Mouse (Mus musculus) erythroblast, embryonic 14.5 days (primary cell): ENCODE measurements around the gene Tnpo2. TPM values are rescaled to one million over a fixed set of nuclear protein-coding genes. Genes with fewer than 3 reads are reported as not detected.
"Not testable (repeated sequence)": the region's sequence is repeated elsewhere in the genome, so short reads cannot be mapped to it uniquely, and the experiment has no call there.

Experiments
- H3K27me3 ChIP-seq: 2 replicates; pipeline ENCODE4 v1.6.1; 2012; ENCODE audit warnings: inconsistent platforms; ENCODE audit not compliant: control insufficient read depth
- H3K36me3 ChIP-seq: 2 replicates; pipeline ENCODE4 v1.6.1; 2012; ENCODE audit warnings: mild to moderate bottlenecking, inconsistent platforms; ENCODE audit not compliant: control insufficient read depth
- H3K4me1 ChIP-seq: 2 replicates; pipeline ENCODE4 v1.6.1; 2012; ENCODE audit warnings: inconsistent platforms; ENCODE audit not compliant: control insufficient read depth
- H3K4me3 ChIP-seq: replicated peaks from 2 replicates; pipeline ENCODE3; 2012; ENCODE audit warnings: moderate library complexity, mild to moderate bottlenecking, inconsistent platforms
- H3K9me3 ChIP-seq: 2 replicates; pipeline ENCODE4 v1.6.1; 2012; ENCODE audit warnings: low read length, inconsistent platforms, mixed read lengths; ENCODE audit not compliant: control insufficient read depth
- GATA1 ChIP-seq: IDR thresholded peaks from 2 replicates; pipeline ENCODE4 v1.6.1; 2012; ENCODE audit warnings: low read length, inconsistent platforms, mixed read lengths
- TAL1 ChIP-seq: IDR thresholded peaks from 3 replicates; pipeline ENCODE4 v1.6.1; 2012; ENCODE audit warnings: low read length, inconsistent platforms, mixed read lengths
- polyA plus RNA-seq: library from polyadenylated mRNA; stranded (reverse); fragments of >175 nt; gene quantifications from 2 replicates; pipeline ENCODE4 v1.2.3, GENCODE M21; 2012

The Tnpo2 gene
- polyA plus RNA-seq, 1 experiment: 1.7 TPM

DNA sequence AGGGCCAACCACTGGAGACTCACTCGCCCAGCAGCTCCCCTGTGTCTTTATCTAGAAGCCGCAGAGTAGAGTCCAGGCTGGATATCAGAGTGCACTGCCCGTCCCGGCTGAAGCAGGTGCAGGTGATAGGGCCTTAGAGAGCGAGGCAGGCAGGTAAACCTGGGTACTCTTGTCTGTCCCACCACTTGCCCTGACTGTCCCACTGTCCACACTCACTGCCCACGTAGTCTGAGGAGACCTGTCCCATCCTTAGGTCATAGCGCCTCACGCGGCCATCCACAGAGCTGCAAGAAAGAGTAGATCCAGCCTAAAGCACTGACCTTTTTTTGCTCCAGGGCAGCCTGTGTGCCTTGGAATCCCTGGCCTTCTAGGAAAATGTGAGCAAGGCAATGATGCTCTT is 39.3 kb downstream of the Tnpo2 start:
- Histone ChIP-seq H3K36me3 (peaks cover 60% of the 10 kb centered on the region), H3K4me1 (peaks cover 73% of the 10 kb centered on the region), H3K9me3 (no peaks in the 10 kb centered on the region), H3K27me3 (no peaks in the 10 kb centered on the region), H3K4me3 (peak overlapping the region; percentile 31)
- TF ChIP-seq GATA1 (peak; percentile 32; the same call in 1 of the 2 replicates), TAL1 (peak; percentile 68)

DNA sequence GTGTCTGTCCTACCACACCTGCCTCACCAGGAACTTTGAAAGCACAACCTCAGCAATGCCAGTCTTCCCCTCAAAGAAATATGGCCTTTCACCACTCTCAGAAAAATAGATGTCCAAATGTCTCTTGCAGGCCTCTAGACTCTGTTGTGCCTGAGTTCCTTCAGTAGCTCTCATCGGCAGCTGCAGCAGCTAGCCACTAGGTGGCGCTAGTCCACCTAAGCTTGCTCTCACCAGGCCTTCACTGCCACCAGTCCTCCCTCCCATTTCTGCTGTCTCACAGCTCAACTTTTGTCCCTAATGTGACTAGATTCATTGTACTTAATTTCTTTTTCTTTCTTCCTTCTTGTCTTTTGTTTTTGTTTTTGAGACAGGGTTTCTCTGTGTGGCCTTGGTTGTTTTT is 40.3 kb downstream of the Tnpo2 start:
- no peak for TF ChIP-seq TAL1
- no peak for TF ChIP-seq GATA1
- Histone ChIP-seq H3K4me3 (no peak overlapping the region), H3K4me1 (peaks cover 76% of the 10 kb centered on the region), H3K27me3 (no peaks in the 10 kb centered on the region), H3K9me3 (no peaks in the 10 kb centered on the region), H3K36me3 (peaks cover 60% of the 10 kb centered on the region)

DNA sequence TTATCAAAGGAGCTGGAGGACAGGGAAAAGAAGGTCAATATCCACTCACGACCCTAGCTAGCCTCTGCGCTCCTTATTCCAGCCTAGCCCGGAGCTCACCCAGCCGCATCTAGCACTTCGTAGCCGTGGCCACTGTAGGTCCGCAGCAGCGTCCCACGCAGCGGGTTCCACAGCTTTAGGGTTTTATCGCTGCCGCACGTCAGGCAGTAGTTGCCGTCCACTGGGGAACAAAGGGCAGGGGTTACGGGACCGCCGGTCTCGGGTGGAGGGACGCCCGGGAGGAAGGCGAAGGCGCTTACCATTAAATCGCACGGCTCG is 43.5 kb downstream of the Tnpo2 start:
- Histone ChIP-seq H3K4me3 (peak overlapping the region; percentile 85), H3K9me3 (no peaks in the 10 kb centered on the region), H3K4me1 (peaks cover 75% of the 10 kb centered on the region), H3K36me3 (peaks cover 40% of the 10 kb centered on the region), H3K27me3 (no peaks in the 10 kb centered on the region)
- TF ChIP-seq GATA1 (no peak), TAL1 (no peak)

DNA sequence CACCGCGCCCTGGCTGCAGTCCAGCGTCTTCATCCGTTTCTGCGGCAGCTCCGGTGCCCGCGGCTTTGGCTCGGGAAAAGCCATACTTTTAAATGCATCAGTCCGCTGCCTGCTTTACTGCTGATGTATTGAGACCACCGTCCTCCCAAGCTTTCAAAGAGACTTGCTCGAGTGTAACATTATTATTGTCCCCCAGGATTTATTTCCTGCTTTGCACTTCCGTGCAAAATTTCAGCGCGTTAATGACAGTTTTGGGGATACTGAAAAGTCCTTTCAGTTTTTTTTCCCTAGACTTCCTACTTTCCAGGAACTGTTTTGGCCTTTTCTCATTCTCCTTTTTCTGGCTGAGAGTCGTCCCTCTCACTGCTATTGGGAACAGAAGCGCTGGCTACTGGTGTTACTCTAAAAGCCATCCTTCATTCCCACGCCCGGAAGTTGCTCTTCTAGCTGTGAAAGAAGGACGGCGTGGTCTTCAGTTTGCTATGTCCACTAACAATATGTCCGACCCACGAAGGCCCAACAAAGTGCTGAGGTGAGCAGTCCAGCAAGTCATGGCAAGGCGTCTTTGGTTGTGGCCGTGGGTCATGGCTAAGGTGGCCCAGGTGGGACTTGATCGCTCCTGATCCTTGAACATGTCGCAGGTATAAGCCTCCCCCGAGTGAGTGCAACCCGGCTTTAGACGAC is 44.0 kb downstream of the Tnpo2 start, which contains the start of gene Wdr83os:
Gene Wdr83os (plus strand): TSS at position 209 of the 684 bp plus-strand sequence.
- Histone ChIP-seq H3K4me3 (peak within 1 kb of the TSS; percentile 85), H3K4me1 (peaks cover 72% of the 10 kb centered on the region), H3K9me3 (no peaks in the 10 kb centered on the region), H3K27me3 (no peaks in the 10 kb centered on the region), H3K36me3 (peaks cover 40% of the 10 kb centered on the region)
- no peak for TF ChIP-seq GATA1
- no peak for TF ChIP-seq TAL1

DNA sequence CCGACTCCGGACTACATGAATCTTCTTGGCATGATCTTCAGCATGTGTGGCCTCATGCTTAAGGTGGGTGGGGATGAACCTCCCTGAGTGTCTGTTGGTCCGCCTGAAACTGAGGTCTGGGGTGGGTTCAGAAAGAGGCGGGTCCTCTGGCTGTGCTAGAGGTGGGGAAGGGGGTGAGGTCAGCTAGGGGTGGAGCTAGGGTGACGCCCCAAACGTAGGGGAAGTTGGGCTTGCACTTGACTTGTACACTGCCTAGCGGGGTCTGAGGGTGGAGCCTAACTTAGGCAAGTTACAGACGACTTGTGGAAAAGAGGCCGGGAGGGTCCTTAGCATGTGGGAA is 44.5 kb downstream of the Tnpo2 start, which contains the start of gene Wdr83:
Gene Wdr83 (minus strand): TSS at position 91 of the 340 bp plus-strand sequence.
- peak within 1 kb of the TSS; percentile 85 for H3K4me3 ChIP-seq
- H3K9me3 ChIP-seq: no peaks in the 10 kb centered on the region
- peaks cover 37% of the 10 kb centered on the region for H3K36me3 ChIP-seq
- no peak for TF ChIP-seq GATA1
- TF ChIP-seq TAL1: no peak
- H3K4me1 ChIP-seq: peaks cover 67% of the 10 kb centered on the region
- H3K27me3 ChIP-seq: no peaks in the 10 kb centered on the region

DNA sequence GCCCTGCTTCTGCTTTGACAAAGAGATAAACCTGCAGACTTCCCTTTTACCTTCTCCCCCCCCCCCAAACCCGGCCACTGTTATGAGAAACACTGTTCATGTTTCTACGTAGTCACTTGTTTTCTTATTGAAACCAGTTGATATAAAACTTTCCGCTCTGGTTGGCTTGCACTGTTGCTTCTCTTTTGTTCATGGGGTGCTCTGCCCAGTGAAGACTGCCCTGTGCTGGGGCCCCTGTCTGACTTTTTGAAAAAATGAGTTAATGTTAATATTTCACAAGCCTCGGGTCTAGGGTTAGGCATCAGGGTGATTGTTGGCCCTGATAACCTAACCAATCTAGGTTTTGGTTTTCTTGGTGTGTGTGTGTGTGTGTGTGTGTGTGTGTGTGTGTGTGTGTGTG is 45.5 kb downstream of the Tnpo2 start:
- peaks cover 58% of the 10 kb centered on the region for H3K4me1 ChIP-seq
- not testable (repeated sequence) for H3K4me3 ChIP-seq, H3K9me3 ChIP-seq, H3K27me3 ChIP-seq
- H3K36me3 ChIP-seq: peaks cover 39% of the 10 kb centered on the region

DNA sequence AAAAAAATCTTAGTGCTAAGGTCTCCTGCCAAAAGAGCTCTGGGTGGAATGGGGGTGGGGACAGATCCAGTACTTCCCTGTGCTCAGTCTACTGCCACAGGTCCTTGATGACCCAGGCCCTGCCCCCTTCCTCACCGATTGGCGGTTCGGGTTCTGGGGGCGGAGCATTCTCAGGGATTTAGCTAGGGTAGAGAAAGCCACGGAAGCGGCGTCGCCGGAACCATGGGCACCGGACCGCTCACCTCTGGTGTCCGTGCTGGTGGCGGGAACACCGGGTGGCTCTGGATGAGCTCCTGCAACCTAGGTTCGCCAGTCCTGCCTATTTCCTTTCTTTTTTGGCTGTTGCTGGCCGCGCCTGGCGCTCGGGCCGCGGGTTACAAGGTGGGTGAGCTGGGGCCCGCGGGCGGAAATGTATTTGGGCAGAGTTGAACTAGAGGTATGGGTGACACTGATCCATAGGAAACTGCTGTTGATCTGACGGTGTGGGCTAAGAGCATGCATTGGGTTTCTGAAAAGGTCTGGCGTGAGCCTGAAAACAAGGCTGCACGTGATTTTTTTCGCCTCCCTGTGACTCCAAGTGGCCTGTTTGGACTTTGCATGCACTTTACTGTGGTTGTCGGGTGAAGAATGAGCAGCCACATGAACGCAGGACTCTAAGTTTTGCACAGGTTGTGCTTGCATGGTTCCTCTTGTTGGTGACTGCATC is 46.5 kb downstream of the Tnpo2 start, which contains the start of gene Man2b1:
Gene Man2b1 (plus strand): TSS at position 163 of the 706 bp plus-strand sequence.
- peaks cover 57% of the 10 kb centered on the region for H3K4me1 ChIP-seq
- TF ChIP-seq TAL1 (no peak), GATA1 (no peak)
- no peaks in the 10 kb centered on the region for H3K9me3 ChIP-seq
- H3K27me3 ChIP-seq: no peaks in the 10 kb centered on the region
- peak within 1 kb of the TSS; percentile 72 for H3K4me3 ChIP-seq
- peaks cover 39% of the 10 kb centered on the region for H3K36me3 ChIP-seq

DNA sequence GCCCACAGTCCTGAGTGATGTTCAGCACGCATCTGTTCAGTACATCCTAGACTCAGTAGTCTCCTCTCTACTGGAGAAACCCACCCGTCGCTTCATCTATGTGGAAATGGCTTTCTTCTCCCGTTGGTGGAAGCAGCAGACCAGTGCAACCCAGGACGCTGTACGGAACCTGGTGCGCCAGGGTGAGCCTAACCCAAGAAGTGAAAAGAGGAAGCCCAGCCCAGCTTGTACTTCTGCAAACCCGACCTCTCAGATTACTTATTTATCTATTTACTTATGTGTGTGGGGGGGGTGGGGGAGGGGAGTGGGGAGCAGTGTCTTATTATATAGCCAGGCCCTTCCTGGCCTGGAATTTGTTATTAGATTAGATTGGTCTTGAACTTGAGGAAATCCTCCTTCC is 47.9 kb downstream of the Tnpo2 start:
- Histone ChIP-seq H3K36me3 (peaks cover 28% of the 10 kb centered on the region), H3K9me3 (no peaks in the 10 kb centered on the region), H3K4me3 (no peak overlapping the region), H3K27me3 (no peaks in the 10 kb centered on the region), H3K4me1 (peaks cover 47% of the 10 kb centered on the region)
- TF ChIP-seq TAL1 (no peak), GATA1 (no peak)

DNA sequence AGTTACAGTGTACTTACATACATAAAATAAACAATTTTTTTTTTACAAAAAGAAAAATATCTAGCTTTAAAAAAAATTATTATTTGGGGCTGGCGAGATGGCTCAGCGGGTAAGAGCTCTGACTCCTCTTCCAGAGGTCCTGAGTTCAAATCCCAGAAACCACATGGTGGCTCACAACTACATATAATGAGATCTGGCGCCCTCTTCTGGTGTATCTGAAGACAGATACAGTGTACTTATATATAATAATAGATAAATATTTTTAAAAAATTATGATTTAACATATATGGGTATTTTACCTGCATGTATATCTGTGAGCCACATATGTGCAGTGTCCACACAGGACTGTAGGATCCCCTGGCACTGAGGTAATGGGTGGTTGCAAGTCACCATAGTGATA is 49.5 kb downstream of the Tnpo2 start:
- no peaks in the 10 kb centered on the region for H3K27me3 ChIP-seq
- no peak for TF ChIP-seq GATA1
- no peak for TF ChIP-seq TAL1
- peaks cover 39% of the 10 kb centered on the region for H3K4me1 ChIP-seq
- no peak overlapping the region for H3K4me3 ChIP-seq
- H3K36me3 ChIP-seq: peaks cover 34% of the 10 kb centered on the region
- H3K9me3 ChIP-seq: no peaks in the 10 kb centered on the region
